Mouse (Mus musculus) adipocyte (in vitro differentiated cells): ENCODE data around the gene Dohh.
A peak's percentile ranks its signal among the peaks of the same experiment; 100 is the strongest.

Experiments used
- DNase-seq: peaks from one replicate; pipeline ENCODE4 v3.0.0-alpha.2; 2016; ENCODE audit warnings: low spot score

Gene Dohh

GRCm38 (mm10) chr10:81384605-81384982 lies 366 bp downstream of the Dohh start:
- DNase-seq, result peak; percentile 60

GRCm38 (mm10) chr10:81385603-81386306 lies 1.5 kb downstream of the Dohh start:
- no peak for DNase-seq

- no peak for DNase-seq
Observed at GRCm38 (mm10) chr10:81387716-81388115, 3.5 kb downstream of the Dohh start.

GRCm38 (mm10) chr10:81388505-81389055 lies 4.4 kb downstream of the Dohh start, which contains the start of gene Gm48552:
Gene Gm48552 (plus strand): TSS chr10:81389005.
- no peak for DNase-seq

GRCm38 (mm10) chr10:81389373-81389772 lies 5.1 kb downstream of the Dohh start:
- DNase-seq, result peak; percentile 71

GRCm38 (mm10) chr10:81389801-81390677 lies 5.8 kb downstream of the Dohh start:
- peak; percentile 57 for DNase-seq

GRCm38 (mm10) chr10:81390678-81390965 lies 6.4 kb downstream of the Dohh start:
- DNase-seq, result no peak

GRCm38 (mm10) chr10:81392270-81392669 lies 8.0 kb downstream of the Dohh start:
- no peak for DNase-seq

GRCm38 (mm10) chr10:81392781-81393185 lies 8.6 kb downstream of the Dohh start, which contains the start of gene Smim24:
Gene Smim24 (plus strand): TSS chr10:81393051.
- no peak for DNase-seq

GRCm38 (mm10) chr10:81393456-81394063 lies 9.3 kb downstream of the Dohh start:
- no peak for DNase-seq

- peak; percentile 58 for DNase-seq
Observed at GRCm38 (mm10) chr10:81395127-81395526, 10.9 kb downstream of the Dohh start.

- no peak for DNase-seq
Observed at GRCm38 (mm10) chr10:81395865-81396264, 11.6 kb downstream of the Dohh start.

- DNase-seq, result no peak
Observed at GRCm38 (mm10) chr10:81396749-81397148, 12.5 kb downstream of the Dohh start.

- DNase-seq, result no peak
Observed at GRCm38 (mm10) chr10:81399296-81399695, 15.1 kb downstream of the Dohh start.

- DNase-seq, result no peak
Observed at GRCm38 (mm10) chr10:81399798-81400308, 15.6 kb downstream of the Dohh start.

GRCm38 (mm10) chr10:81400371-81401204 lies 16.4 kb downstream of the Dohh start:
- no peak for DNase-seq

GRCm38 (mm10) chr10:81401205-81401520 lies 16.9 kb downstream of the Dohh start:
- DNase-seq, result no peak

GRCm38 (mm10) chr10:81401521-81402226 lies 17.4 kb downstream of the Dohh start:
- peak; percentile 52 for DNase-seq

- DNase-seq, result no peak
Observed at GRCm38 (mm10) chr10:81402227-81402765, 18.1 kb downstream of the Dohh start.

- DNase-seq, result no peak
Observed at GRCm38 (mm10) chr10:81403511-81403910, 19.3 kb downstream of the Dohh start.

- no peak for DNase-seq
Observed at GRCm38 (mm10) chr10:81404082-81404481, 19.9 kb downstream of the Dohh start.
